Mouse (Mus musculus) left cerebral cortex, postnatal 36 days (tissue): ENCODE results near the gene Gm21173. TPM values are rescaled to one million over a fixed set of nuclear protein-coding genes. Genes with fewer than 3 reads are reported as not detected.
"Not testable (repeated sequence)": the region's sequence is repeated elsewhere in the genome, so short reads cannot be mapped to it uniquely, and the experiment has no call there.

Experiments
- DNase-seq, 2 experiments: peaks; one replicate each; pipeline ENCODE4 v3.0.0; 2021 to 2022; ENCODE audit warnings: low spot score in 2 of 2, mixed read lengths in 1 of 2
- intact Hi-C: fragments of 180-260 bp; cut with DNase I; formaldehyde crosslinking; loops from one replicate; pipeline ENCODE4 v1.15.1; 2025
- total RNA-seq, 2 experiments: library from RNA; stranded (reverse); gene quantifications; 2 replicates each; pipeline ENCODE4 v1.2.3; 2021

The Gm21173 gene
- total RNA-seq: not detected

DNA sequence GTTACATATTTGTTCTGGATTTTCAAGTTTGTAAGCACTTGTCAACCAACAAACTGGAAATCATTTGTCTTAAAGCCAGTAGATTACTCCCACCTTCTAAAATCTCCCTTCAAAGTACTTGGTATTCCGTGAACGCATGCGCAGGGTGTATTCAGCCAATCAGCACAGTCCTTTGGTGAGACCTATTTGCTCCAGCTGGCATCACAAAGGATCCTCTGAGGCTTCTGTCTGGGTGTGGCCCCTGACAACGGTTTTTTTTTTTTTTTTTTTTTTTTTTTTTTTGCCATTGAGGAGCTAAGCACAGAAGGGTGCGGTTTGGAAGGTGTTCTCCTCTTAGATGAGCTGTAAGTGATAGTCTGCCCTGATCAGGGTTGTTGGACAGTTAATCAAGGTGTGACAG lies at the start of gene Gm21173:
Gene Gm21173 (plus strand): TSS at position 301 of the 400 bp plus-strand sequence.
- not testable (repeated sequence) for DNase-seq

More for the DNA sequence above, at the start of gene Gm21173:
- intact Hi-C loops: not testable (repeated sequence)
